Mouse (Mus musculus) 3134 (cell line): ENCODE measurements around the gene Ptprd.

Experiments used
- DNase-seq: peaks from one replicate; pipeline ENCODE4 v3.0.0-alpha.2; 2011; ENCODE audit warnings: low spot score; ENCODE audit not compliant: insufficient read length; ENCODE audit errors: extremely low read depth

Ptprd gene

GRCm38 (mm10) chr4:77251188-77251587, 960.6 kb downstream of the Ptprd start:
- no peak for DNase-seq

DNA sequence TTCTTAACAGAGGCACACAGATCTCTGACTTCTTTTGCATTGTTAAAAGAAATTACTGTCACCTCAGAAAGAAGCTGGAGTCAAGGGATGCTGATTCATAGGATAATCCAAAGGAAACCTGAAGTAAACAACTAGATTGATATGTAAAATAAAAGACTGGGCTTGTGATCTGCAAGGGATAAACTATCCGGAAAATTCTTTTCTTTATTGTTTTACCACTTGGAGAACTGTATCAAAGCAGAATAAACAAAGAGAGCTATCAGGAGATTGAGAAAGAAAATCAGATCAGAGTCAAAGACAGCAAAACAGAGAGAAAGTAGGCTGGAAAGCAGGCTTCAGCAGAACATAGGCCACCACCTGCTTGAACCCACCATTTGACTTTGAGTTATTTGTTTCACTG, 962.0 kb downstream of the Ptprd start:
- no peak for DNase-seq

DNA sequence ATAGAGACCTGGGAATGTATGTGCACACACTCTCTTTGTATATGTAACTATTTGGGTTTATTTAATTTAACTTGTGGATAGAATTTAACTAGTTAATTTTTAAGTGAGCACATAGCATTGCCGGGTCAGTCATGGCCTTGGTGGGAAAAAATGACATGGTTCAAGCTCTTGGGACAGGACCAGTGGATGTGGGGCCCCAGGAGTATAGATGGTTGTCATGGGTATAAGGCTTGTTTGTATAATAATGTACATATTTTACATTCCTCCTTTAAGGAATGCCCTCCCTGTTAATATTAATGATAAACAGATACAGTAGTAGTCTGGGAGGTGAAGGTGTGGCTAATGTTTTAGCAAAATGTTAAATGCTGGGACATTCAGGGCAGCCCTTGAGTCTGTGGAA, 962.8 kb downstream of the Ptprd start:
- DNase-seq = no peak

- no peak for DNase-seq
Observed at GRCm38 (mm10) chr4:77241852-77242455, 969.8 kb downstream of the Ptprd start.

- no peak for DNase-seq
Observed at GRCm38 (mm10) chr4:77238144-77238543, 973.6 kb downstream of the Ptprd start.

GRCm38 (mm10) chr4:77233243-77233642, 978.5 kb downstream of the Ptprd start:
- DNase-seq = no peak

- DNase-seq = no peak
Observed at GRCm38 (mm10) chr4:77168866-77169265, 1042.9 kb downstream of the Ptprd start.

DNA sequence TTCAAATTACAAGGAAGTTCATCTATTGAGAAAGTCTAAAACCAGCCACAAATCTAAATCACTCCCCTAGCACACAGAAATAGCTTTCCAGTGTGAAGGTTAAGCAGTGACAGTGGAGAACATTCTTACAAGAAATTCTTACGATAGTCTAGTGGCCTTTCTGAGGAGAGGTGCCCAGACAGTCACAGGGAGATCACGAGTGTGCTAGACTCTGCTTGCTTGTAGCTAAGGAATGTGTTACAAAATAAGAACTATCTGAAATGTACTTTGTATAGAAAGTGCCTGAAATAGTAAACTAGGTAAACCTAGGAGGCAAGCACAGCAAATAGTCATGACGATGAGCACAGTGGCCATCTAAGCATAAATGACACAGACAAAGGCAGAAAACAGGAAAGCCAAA, 1054.2 kb downstream of the Ptprd start:
- no peak for DNase-seq

DNA sequence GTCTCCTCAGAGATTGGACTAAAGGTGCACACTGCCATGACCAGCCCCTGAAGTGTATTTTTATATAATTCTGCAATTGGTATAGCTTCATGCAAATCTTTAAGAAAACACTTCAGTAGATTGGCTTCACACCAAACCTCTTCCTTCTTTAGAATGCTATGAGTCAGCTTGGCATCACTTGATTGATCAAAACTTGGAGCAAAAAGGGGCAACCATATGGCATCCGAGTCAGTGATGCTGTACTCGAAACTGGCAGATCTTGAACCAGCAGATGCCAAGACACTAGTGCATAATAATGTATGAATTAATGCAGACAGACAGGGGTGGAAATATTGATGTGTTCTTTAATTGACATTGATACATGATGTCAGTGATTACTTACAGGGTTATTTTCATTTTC, 1056.2 kb downstream of the Ptprd start:
- no peak for DNase-seq

GRCm38 (mm10) chr4:77155037-77155436, 1056.7 kb downstream of the Ptprd start:
- DNase-seq = no peak

- DNase-seq = no peak
Observed at GRCm38 (mm10) chr4:77124852-77125251, 1086.9 kb downstream of the Ptprd start.

- no peak for DNase-seq
Observed at GRCm38 (mm10) chr4:77110894-77111293, 1100.9 kb downstream of the Ptprd start.

- no peak for DNase-seq
Observed at GRCm38 (mm10) chr4:77107291-77107690, 1104.5 kb downstream of the Ptprd start.

DNA sequence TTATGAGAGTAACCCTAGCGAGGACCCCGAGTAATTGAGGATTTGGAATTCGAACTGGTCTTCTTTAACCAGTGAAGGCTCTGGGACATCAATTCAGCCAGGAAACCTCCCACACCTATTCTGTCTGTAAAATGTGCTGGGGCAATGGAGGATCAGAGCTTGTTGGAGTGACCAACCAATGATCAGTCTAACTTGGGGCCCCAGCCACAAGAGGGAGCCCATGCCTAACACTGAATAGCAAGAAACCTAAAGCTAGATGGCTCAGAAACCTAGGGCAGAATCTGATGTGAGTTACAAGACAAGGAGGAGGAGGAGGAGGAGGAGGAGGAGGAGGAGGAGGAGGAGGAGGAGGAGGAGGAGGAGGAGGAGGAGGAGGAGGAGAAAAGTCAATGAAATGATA, 1128.6 kb downstream of the Ptprd start:
- no peak for DNase-seq

DNA sequence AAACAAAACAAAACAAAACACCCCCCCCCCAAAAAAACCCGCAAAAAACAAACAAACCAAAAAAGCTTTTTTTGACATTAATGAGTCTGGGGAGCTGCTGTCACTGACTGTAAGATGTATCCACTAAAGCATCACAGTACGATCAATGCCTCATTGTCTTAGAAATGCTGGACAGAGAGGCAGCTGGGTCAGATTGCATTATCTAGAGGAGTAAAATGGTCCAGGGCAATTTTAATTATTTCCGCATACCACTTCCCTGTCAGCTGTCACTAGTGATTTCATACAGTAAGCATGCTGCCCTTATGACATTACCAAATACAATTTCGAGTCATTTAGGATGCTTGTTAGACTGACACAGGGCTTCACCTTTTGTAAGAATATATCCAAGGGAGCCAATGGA, 1134.2 kb downstream of the Ptprd start:
- no peak for DNase-seq

DNA sequence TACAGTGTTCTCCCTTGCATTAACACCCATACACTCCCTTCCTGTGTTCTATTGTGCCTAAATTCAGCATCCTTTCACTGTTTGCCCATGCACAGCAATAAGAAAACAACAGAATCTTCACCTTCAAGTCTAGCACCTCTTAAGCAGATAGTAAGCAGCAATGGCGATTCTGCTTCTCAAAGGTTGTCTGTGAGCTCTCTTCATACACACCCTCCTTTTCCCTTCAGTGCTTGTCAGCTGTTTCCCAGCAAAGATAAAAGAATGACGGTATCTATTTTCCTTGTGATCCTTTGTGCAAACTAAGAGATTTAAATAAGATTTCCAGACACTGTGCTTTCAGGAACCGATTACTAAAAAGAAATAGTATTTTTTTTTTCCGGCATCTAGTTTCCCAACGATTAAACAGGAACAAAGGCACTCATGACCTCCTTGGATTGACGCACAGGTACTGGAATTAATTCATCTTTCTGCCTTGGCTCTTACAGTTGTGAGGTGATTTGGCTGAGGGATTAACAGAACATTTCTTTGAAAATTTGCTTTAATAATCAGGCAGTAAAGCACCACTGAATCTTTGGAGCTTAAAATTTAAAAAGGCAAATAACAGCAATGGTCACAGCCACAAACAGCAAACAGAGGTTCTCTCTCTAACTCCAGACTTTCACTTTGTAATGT, 1161.1 kb downstream of the Ptprd start:
- DNase-seq = no peak

GRCm38 (mm10) chr4:77004483-77004882, 1207.3 kb downstream of the Ptprd start:
- no peak for DNase-seq

- DNase-seq = no peak
Observed at GRCm38 (mm10) chr4:76996172-76996571, 1215.6 kb downstream of the Ptprd start.

- no peak for DNase-seq
Observed at GRCm38 (mm10) chr4:76989961-76990360, 1221.8 kb downstream of the Ptprd start.

GRCm38 (mm10) chr4:76977056-76977809, 1234.5 kb downstream of the Ptprd start:
- DNase-seq = no peak

DNA sequence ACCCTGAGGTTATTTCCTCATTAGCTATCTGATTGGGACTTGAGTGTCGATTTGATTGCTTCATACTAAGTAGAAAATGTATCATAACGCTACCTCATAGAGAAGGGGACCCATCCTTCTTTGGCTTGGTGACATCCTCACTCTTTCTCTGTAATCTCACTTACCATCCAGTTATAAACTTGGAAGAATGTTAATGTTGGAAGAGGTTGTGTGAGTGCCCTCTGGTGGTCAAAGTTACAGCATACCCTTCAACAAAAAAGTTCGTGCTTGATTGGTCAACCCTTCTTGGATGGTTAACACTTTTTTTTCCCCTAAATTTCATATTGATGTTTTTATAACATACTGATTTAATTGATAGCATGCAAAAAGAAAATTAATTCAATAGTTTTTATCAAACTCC, 1263.5 kb downstream of the Ptprd start:
- DNase-seq = no peak
